Mouse (Mus musculus) liver, embryonic 14.5 days (tissue): ENCODE measurements around the gene Ezh2.

Experiments
- CTCF ChIP-seq: IDR thresholded peaks from 2 replicates; pipeline ENCODE4 v1.5.1; 2016; ENCODE audit warnings: antibody characterized with exemption, low read depth, control low read depth
- EP300 ChIP-seq: IDR thresholded peaks from 2 replicates; pipeline ENCODE4 v1.6.1; 2016; ENCODE audit warnings: antibody characterized with exemption, low read depth

DNA sequence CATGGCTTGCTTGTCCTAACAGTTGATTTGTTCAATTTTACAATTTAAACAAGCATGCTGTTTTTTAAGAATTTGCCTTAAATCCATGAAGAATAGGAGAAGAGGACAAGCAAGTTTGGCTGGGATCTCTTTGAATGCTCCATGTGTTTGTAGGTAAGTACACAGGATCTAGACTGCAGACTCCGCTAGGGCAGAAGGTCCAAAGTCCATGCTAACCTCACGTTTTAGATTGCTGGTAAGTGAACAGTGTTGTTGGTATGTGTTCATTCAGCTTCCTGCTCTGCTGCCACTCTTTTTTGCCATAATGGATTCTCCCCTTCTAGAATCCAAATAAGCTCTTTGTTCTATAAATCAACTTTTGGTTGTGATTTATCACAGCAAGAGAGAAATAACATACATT is 68.0 kb downstream of the Ezh2 start:
- TF ChIP-seq CTCF (no peak), EP300 (no peak)
